Mouse (Mus musculus) CH12.LX (cell line): ENCODE data around the gene Mtrex. TPM values are rescaled to one million over a fixed set of nuclear protein-coding genes. Genes with fewer than 3 reads are reported as not detected.

Experiments
- DNase-seq: peaks from one replicate; pipeline ENCODE4 v3.0.0-alpha.2; 2013; ENCODE audit errors: extremely low read depth
- H3K27ac ChIP-seq: 2 replicates; pipeline ENCODE4 v1.5.1; 2012; ENCODE audit warnings: low read depth, mild to moderate bottlenecking, control low read depth, moderate library complexity; ENCODE audit not compliant: insufficient read depth
- H3K27me3 ChIP-seq: replicated peaks from 2 replicates; pipeline ENCODE3; 2012; ENCODE audit warnings: inconsistent platforms
- H3K36me3 ChIP-seq, 2 experiments: replicated peaks in 1 of 2; 2 replicates each; pipeline versions ENCODE3 to v1.6.1; 2012; ENCODE audit warnings: inconsistent platforms in 1 of 2, low read length in 1 of 2, mild to moderate bottlenecking in 1 of 2, mixed read lengths in 1 of 2, moderate library complexity in 1 of 2; ENCODE audit not compliant: control insufficient read depth in 1 of 2, insufficient read depth in 1 of 2
- H3K4me1 ChIP-seq, 2 experiments: 2 replicates each; pipeline ENCODE4 v1.6.1; 2012; ENCODE audit warnings: inconsistent platforms in 1 of 2, moderate library complexity in 1 of 2; ENCODE audit not compliant: insufficient read depth in 2 of 2, control insufficient read depth in 1 of 2
- H3K4me2 ChIP-seq: 2 replicates; pipeline ENCODE4 v1.6.1; 2012; ENCODE audit warnings: low read depth, mild to moderate bottlenecking, control low read depth; ENCODE audit not compliant: poor library complexity, insufficient read depth, severe bottlenecking
- H3K4me3 ChIP-seq, 3 experiments: fragments of 150-350 bp in 1 of 3; sonication (generic) in 1 of 3; replicated peaks in 1 of 3; 2 replicates each; pipeline versions ENCODE3 to v1.5.1; 2011 to 2012; ENCODE audit warnings: low read depth in 2 of 3, low read length in 2 of 3, mild to moderate bottlenecking in 2 of 3, moderate library complexity in 2 of 3, control low read depth in 1 of 3, improper control_type of control experiment in 1 of 3, inconsistent platforms in 1 of 3, mixed read lengths in 1 of 3; ENCODE audit not compliant: poor library complexity in 1 of 3
- H3K79me2 ChIP-seq: replicated peaks from 2 replicates; pipeline ENCODE4 v1.6.1; 2012; ENCODE audit warnings: mild to moderate bottlenecking, moderate library complexity; ENCODE audit not compliant: control insufficient read depth, poor library complexity, insufficient read depth, severe bottlenecking; ENCODE audit errors: extremely low read depth
- H3K9ac ChIP-seq: 2 replicates; pipeline ENCODE4 v1.6.1; 2012; ENCODE audit warnings: low read depth, mild to moderate bottlenecking, control low read depth, moderate library complexity; ENCODE audit not compliant: insufficient read depth
- H3K9me3 ChIP-seq: replicated peaks from 2 replicates; pipeline ENCODE3; 2012; ENCODE audit warnings: low read length, inconsistent platforms, mixed read lengths
- E2F4 ChIP-seq: IDR thresholded peaks from 2 replicates; pipeline ENCODE4 v1.6.1; 2011; ENCODE audit warnings: low read depth, low read length, improper control_type of control experiment; ENCODE audit not compliant: insufficient replicate concordance
- EP300 ChIP-seq: IDR thresholded peaks from 2 replicates; pipeline ENCODE4 v1.6.1; 2011; ENCODE audit warnings: low read length, improper control_type of control experiment
- ETS1 ChIP-seq: conservative IDR thresholded peaks from 2 replicates; pipeline ENCODE4 v1.6.1; 2012; ENCODE audit warnings: low read depth, mild to moderate bottlenecking, inconsistent platforms, low read length, improper control_type of control experiment, moderate library complexity
- HCFC1 ChIP-seq: IDR thresholded peaks from 2 replicates; pipeline ENCODE4 v1.6.1; 2012; ENCODE audit warnings: low read depth, mild to moderate bottlenecking, inconsistent platforms, low read length, improper control_type of control experiment
- JUND ChIP-seq: conservative IDR thresholded peaks from 2 replicates; pipeline ENCODE4 v1.6.1; 2011; ENCODE audit warnings: low read depth, low read length, improper control_type of control experiment
- MAZ ChIP-seq: IDR thresholded peaks from 2 replicates; pipeline ENCODE4 v1.6.1; 2012; ENCODE audit warnings: low read depth, mild to moderate bottlenecking, inconsistent platforms, low read length, improper control_type of control experiment, moderate library complexity
- NRF1 ChIP-seq: IDR thresholded peaks from 2 replicates; pipeline ENCODE4 v1.6.1; 2014; ENCODE audit warnings: low read depth, mild to moderate bottlenecking, inconsistent platforms, low read length, improper control_type of control experiment, moderate library complexity
- PAX5 ChIP-seq: IDR thresholded peaks from 2 replicates; pipeline ENCODE4 v1.6.1; 2012; ENCODE audit warnings: low read length, inconsistent platforms, mixed read lengths
- POLR2A ChIP-seq: IDR thresholded peaks from 2 replicates; pipeline ENCODE4 v1.6.1; 2011; ENCODE audit warnings: low read depth, mild to moderate bottlenecking, improper control_type of control experiment, low read length
- POLR2AphosphoS2 ChIP-seq: IDR thresholded peaks from 2 replicates; pipeline ENCODE4 v1.6.1; 2011; ENCODE audit warnings: low read depth, low read length, improper control_type of control experiment
- RCOR1 ChIP-seq: conservative IDR thresholded peaks from 2 replicates; pipeline ENCODE4 v1.6.1; 2012; ENCODE audit warnings: low read depth, mild to moderate bottlenecking, inconsistent platforms, low read length, improper control_type of control experiment
- TCF12 ChIP-seq: IDR thresholded peaks from 2 replicates; pipeline ENCODE4 v1.6.1; 2014; ENCODE audit warnings: low read depth, mild to moderate bottlenecking, inconsistent platforms, low read length, improper control_type of control experiment
- UBTF ChIP-seq: IDR thresholded peaks from 2 replicates; pipeline ENCODE4 v1.6.1; 2012; ENCODE audit warnings: low read depth, mild to moderate bottlenecking, inconsistent platforms, low read length, improper control_type of control experiment, moderate library complexity
- USF2 ChIP-seq: conservative IDR thresholded peaks from 2 replicates; pipeline ENCODE4 v1.6.1; 2011; ENCODE audit warnings: low read depth, low read length, improper control_type of control experiment
- ZC3H11A ChIP-seq: IDR thresholded peaks from 2 replicates; pipeline ENCODE4 v1.6.1; 2012; ENCODE audit warnings: low read depth, mild to moderate bottlenecking, inconsistent platforms, low read length, improper control_type of control experiment
- ZKSCAN1 ChIP-seq: IDR thresholded peaks from 2 replicates; pipeline ENCODE4 v1.6.1; 2012; ENCODE audit warnings: low read depth, inconsistent platforms, low read length, improper control_type of control experiment, borderline replicate concordance
- ZNF384 ChIP-seq: IDR thresholded peaks from 2 replicates; pipeline ENCODE4 v1.6.1; 2012; ENCODE audit warnings: low read depth, low read length, improper control_type of control experiment, inconsistent platforms
- dilution Hi-C: fragments of 300-500 bp; cut with MboI; formaldehyde crosslinking; loops from 2 replicates; pipeline ENCODE4 v1.14.3; 2020; ENCODE audit warnings: low sequenced_read_pairs; ENCODE audit not compliant: extremely low pct_unique_long_range_greater_than_20kb, extremely low pct_ligation_motif_present
- in situ Hi-C: fragments of 300-500 bp; cut with MboI; formaldehyde crosslinking; loops from 3 replicates; pipeline ENCODE4 v1.14.3; 2019; ENCODE audit warnings: low sequenced_read_pairs, low pct_ligation_motif_present, low pct_unique_long_range_greater_than_20kb, mixed read lengths
- polyA plus RNA-seq: library from polyadenylated mRNA; unstranded; fragments of >175 nt; gene quantifications from 2 replicates; pipeline ENCODE4 v1.2.1, GENCODE M21; 2012; ENCODE audit warnings: low read depth; ENCODE audit not compliant: insufficient read length
- total RNA-seq, 2 experiments: library from RNA; depleted of rRNA; stranded (reverse); fragments of 300-350 nt in 1 of 2; fragments of >200 nt in 1 of 2; gene quantifications; 2 replicates each; pipeline ENCODE4 v1.2.3; 2012 to 2014

Gene Mtrex
- total and polyA plus RNA-seq, 3 experiments = 55.0 to 87.6 (median 63.9) TPM

- dilution Hi-C loops = no loop called here
These were observed 26.9 kb upstream of the Mtrex start for GRCm38 (mm10) chr13:112954067-112954466.

GRCm38 (mm10) chr13:112945900-112946299 lies 18.7 kb upstream of the Mtrex start:
- peaks cover 43 to 89% of the 10 kb centered on the region in 2 experiments for H3K36me3 ChIP-seq
- H3K27me3 ChIP-seq = no peaks in the 10 kb centered on the region
- H3K79me2 ChIP-seq = no peaks in the 10 kb centered on the region
- in situ Hi-C loops (no loop called here), dilution Hi-C loops (no loop called here)
- H3K27ac ChIP-seq = no peak overlapping the region
- no peak for TF ChIP-seq ZNF384
- no peak for TF ChIP-seq UBTF
- no peak for TF ChIP-seq POLR2AphosphoS2
- TF ChIP-seq HCFC1 = no peak
- no peak for TF ChIP-seq E2F4
- no peaks in the 10 kb centered on the region for H3K4me1 ChIP-seq
- no peak overlapping the region for H3K4me2 ChIP-seq
- DNase-seq = no peak
- H3K4me3 ChIP-seq = no peak overlapping the region
- no peak overlapping the region for H3K9ac ChIP-seq
- H3K9me3 ChIP-seq = no peaks in the 10 kb centered on the region

More at GRCm38 (mm10) chr13:112954067-112954466, 26.9 kb upstream of the Mtrex start:
- Histone ChIP-seq H3K4me3 (no peak overlapping the region), H3K4me2 (no peak overlapping the region), H3K27me3 (no peaks in the 10 kb centered on the region), H3K79me2 (no peaks in the 10 kb centered on the region), H3K27ac (no peak overlapping the region), H3K36me3 (peaks cover 38 to 86% of the 10 kb centered on the region in 2 experiments), H3K9ac (no peak overlapping the region), H3K9me3 (no peaks in the 10 kb centered on the region), H3K4me1 (0 out of 4 replicates have a peak, but pooled peaks cover 0 to 2% of the 10 kb centered on the region in 2 experiments)
- DNase-seq = no peak
- in situ Hi-C loops = no loop called here
- TF ChIP-seq POLR2A (no peak), RCOR1 (no peak), ZKSCAN1 (no peak), ZC3H11A (no peak), JUND (no peak), PAX5 (no peak), TCF12 (no peak), NRF1 (no peak), EP300 (no peak), ETS1 (no peak), MAZ (no peak), USF2 (no peak)
